Mouse (Mus musculus): ENCODE measurements around the gene Chad.

GRCm38 (mm10) chr11:94600447-94600846 lies 35.6 kb downstream of the Chad start:
- TF ChIP-seq CTCF (conservative IDR thresholded peaks at IDR 0.05; ENCODE audit: low read length) (no peak), POU5F1 (IDR thresholded peaks at IDR 0.05; ENCODE audit: borderline replicate concordance, low read length) (no peak), NANOG (IDR thresholded peaks at IDR 0.05; ENCODE audit: borderline replicate concordance, low read length) (no peak)

Measured in E14TG2a.4 (cell line).